Mouse (Mus musculus): ENCODE measurements around the gene Gm9844.
A peak's percentile ranks its signal among the peaks of the same experiment; 100 is the strongest.
"Not testable (repeated sequence)": the region's sequence is repeated elsewhere in the genome, so short reads cannot be mapped to it uniquely, and the experiment has no call there.

Gene Gm9844

DNA sequence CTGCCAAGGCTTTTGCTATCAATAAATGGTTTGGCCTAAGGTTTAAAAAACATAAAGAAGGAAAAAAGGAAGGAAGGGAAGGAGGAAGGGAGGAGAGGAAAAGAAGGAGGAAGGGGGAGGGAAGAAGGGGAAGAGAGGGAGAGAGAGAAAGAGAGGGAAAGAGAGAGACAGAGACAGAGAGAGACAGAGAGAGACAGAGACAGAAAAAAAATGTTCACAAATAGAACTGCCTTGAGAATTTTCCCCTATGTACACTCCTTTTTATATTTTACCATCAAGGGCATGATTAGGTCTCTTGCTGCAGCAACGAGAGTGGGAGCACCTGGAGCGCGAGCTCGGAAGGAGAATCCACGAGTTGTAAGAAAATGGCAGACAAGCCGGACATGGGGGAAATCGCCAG lies at the start of gene Gm9844:
TSS of gene Gm9844 (plus strand) at position 301 of the 400 bp plus-strand sequence.
- no peak for DNase-seq

DNA sequence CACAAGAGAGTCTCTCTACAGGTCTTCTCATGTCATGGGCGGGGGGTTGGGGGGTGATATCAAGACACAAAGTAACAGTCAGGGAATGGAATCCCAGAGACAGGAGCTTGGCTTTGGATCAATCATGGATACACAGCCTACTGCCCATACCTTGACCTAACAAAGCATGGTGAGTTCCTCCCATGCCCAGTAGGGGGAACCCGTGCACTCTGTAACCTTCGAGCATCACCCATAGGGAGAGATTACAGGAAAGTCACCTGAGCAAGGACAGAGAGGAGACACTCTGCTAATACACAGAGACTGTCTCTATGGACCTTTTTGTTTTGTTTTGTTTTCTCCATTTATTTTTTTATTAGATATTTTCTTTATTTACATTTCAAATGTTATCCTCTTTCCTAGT lies 44.5 kb upstream of the Gm9844 start:
- peak; percentile 96 for DNase-seq

DNA sequence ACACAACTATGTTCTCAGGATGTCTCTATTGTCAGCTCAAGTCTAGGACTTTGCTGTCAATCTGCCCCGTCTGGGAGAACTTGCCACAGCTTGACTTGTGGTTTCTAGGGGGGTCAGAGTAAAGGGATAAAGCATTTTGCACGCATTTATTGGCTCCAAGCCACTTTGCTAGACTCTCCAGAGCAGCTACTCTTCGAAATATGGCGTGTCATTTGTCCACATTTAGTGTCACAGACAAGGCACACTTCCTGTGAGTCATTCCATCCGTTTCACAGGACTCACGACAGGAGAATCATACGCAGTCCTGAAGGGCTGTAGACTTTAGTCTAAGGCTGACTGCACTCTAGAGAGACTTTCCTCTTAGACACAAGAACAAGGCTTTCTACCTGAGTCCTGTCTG lies 37.6 kb upstream of the Gm9844 start:
- no peak for DNase-seq

DNA sequence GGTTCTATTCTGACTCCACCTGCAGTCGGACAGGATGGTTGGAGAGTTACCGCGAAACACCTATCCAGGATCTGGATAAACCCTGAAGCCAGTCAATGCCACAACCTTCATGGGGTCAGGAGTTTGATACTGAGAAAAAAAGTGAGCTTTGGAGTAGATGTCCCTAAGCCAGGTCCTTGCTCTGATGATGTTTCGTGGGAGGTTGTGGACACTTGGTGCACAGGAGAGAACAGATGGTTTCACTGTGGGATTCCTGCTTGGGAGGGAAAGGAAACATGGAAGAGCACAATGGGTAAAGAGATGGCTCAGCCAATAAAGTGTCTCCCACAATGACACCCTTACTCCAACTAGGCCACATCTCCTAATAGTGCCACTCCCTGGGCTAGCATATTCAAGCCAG lies 34.8 kb upstream of the Gm9844 start:
- peak; percentile 89 for DNase-seq

DNA sequence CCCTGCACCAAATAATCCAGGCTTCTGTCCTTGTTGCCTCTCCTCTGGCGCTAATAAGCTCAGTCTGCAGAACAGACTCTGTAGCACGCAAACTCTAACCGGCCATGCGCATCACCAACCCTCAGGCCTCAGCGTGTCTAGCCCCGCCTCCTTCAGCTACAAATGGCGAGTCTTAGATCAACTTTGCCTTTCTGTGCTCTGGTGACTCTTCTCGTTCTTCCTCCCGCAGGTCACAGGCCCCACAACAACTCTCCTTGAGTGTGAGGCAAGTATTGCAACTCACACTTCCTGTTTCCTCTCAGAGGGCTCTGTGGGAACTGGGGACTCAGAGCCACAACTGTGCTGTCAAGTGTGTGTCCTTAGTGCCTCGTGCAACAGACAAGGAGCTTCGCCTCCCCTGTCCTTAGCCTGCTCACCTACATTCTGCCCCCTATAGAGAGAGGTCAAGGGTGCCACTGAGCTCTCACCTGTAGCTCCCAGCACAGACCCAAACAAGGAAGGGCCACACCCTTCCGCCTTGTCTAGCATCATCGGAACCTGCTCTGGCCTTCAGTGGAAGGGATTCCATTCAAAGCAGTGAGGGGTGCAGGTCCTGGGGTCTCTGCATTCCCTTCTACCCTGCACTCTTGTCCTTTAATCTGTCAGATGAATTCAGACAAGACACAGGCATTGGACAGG lies 23.1 kb upstream of the Gm9844 start:
- DNase-seq = not testable (repeated sequence)

DNA sequence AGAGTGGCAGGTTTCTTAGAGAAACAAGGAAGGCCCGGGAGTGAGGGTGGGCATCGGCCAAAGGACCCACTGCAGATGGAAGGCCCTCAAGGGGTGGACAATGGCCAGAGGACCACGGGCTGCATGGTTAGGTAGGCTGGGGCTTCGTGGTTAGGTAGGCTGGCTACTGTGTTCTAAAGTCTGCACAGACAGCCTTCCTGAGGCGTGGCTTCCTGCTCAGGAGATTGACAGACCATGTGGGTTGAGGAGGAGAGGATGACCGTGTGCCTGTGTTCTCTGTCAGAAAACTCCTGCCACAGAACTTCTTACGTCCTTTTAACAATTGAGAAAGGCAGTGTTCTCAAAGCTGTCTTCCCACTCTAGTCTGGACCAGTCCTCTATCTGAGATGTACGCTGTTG lies 22.6 kb upstream of the Gm9844 start:
- DNase-seq = no peak

DNA sequence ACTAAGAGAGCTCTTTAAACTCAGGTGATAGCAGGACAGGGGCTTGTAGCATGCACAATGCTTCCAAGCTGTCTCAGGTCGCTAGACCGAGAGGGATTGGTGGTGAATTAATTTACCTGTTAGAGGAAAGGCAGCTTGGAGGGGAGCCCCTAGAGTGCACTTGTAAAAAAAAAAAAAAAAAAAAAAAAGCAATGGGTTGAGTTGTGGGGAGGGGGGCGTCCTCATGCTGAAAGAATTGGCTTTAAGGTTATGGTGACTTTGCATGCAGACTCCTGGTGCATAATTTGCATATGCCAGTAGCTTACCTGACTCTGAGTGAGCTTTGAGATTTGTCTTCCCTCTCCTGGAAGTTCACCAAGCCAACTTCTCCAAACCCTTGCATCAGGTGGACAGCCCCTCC lies 21.7 kb upstream of the Gm9844 start:
- DNase-seq = no peak

DNA sequence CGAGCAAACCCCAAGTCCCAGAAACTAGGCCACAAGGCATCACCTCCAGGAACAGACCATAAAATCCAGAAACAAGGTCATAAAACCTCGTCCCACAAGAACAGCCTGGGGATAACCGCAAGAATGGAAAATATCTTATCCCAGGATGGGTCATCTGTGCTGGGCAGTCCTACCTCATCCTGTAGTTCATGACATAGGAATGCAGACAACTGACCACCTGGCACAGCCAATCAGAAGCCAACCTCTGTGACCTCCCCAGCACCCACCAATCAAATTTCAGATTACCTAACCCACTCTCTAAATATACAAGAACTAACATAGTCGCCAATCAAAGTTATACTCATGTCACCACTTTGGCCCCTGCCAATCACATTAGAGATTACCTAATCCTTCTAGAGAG lies 21.0 kb upstream of the Gm9844 start:
- no peak for DNase-seq

DNA sequence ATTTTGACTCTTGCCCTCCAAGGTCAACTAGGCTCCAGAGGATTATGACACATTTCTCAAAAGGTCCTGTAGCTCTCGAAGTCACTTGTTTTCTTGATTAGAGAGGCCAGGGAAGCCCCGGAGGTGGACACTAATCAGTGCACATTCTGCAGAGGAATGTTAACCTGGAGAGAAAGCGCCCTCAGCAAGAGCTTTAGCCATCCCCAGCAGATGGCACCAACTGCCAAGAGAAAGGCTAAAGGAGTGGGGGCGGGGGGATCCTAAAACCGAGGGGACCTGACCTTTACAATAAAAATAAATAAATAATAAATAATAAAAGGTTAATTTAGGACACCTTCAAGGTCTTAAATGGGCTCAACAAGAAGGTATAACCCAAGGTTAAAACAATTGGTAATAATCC lies 17.9 kb upstream of the Gm9844 start:
- no peak for DNase-seq

DNA sequence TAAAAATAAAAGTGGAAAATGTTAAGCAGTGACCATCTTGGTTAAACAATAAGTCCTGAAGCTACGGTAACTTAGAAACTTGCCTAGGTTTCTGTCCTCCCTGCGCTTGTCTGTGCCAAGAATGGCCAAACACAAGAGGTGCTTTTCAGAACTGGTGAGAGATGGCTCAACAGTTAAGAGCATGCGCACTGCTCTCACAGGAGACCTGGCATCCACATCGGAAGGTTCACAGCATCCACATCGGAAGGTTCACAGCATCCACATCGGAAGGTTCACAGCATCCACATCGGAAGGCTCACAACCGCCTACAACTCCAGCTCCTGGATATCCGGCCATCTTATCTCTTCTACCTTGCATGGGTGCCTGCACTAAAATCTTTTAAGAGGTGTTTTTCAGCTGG lies 16.8 kb upstream of the Gm9844 start:
- DNase-seq = no peak

DNA sequence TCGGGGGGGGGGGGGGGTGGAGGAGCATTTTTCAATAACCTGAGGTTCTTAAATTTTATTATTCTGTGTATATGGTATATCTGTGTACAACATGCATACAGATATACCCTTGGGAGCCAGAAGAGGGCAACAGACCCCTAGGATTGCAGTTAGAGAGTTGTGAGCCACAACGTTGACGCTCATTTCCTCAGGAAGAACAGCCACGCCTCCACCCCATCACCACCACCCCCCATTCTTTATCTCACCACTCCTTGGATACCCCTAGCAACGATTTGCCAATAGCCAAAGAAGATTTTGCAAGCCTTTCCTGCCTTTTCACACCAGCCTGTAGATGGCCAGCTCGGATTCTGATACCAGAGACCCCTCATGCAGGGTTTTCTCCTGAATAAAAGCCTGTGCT lies 16.3 kb upstream of the Gm9844 start:
- DNase-seq = no peak

DNA sequence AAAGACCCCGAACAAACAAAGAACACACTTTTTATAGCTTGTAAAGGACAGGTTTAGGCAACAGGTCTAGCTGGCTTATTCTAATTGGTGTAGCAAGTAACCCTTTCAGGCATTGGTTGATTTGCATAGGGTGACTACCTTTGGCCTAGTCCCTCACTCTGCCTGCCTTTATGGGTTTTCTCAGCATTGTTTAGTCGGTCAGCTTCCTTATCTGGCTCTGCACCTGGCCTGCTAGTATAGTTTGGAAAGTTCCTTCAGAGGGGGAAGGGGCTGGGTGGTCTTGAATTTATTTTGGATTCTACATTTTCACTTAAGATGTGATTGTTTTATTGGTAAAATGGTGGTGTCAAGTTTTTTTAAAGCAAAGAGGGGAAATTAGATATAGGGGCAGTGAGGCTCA lies 15.4 kb upstream of the Gm9844 start:
- not testable (repeated sequence) for DNase-seq

DNA sequence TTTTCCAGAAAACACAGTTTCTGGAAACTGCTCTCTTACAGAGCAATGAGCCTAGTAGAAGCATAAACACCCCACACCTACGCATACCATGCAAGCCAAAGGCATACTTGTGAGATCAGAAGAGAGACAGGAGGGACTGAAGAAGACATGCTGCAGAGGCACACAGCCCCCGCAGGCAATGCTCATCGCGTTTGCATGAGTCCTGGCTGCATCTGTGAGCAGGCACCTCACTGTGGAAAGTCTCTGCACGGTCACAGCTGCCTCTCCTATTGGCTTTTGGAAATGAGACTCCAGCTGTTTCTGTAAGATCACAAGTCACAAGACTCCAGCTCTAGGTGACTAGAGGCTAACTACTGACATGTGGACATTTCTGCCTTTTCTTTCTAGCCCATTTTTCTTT lies 11.9 kb upstream of the Gm9844 start:
- no peak for DNase-seq

DNA sequence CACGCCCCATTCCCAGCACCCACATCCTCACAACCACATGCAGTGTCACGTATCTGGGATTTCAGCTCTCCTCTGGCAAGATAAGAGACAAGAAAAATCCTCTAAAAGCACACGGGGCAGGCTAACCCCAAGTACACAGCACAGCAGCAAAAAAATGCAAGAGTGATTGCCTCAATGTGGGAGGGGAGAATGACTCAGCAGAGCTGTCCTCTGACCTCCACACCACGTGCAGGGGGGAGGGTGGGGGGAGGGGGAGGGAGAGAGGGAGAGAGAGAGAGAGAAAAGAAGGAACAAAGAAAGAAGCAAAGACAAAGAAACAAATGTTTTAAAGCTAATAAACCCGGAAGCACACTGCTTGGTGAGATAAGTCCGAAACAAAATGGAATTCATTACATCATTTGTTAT lies 11.1 kb upstream of the Gm9844 start:
- no peak for DNase-seq

DNA sequence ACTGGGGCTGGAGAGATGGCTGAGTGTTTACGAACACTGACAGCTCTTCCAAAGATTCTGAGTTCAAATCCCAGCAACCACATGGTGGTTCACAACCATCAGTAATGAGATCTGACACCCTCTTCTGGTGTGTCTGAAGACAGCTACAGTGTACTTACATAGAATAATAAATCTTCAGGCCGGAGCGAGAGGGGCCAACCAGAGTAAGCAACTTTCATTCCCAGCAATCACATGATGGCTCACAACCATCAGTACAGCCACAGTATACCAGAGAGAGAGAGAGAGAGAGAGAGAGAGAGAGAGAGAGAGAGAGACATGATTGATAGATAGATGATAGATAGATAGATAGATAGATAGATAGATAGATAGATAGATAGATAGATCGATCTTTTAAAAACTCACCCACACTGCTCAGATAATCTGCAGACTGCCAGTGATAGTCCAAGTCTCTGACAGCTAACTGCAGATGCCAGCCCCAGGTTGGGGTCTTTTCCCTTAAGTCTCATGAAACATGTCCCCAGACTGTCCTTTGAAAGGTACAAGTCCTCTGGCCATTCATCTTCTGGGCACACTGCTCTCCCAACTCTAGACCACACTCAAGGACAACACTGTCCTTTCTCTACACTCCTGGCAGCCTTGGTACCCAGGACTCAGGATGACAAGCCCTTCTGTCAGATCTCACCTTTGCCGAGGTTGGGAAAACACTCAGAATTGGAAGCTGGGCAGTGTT lies 10.3 kb upstream of the Gm9844 start:
- DNase-seq = no peak

DNA sequence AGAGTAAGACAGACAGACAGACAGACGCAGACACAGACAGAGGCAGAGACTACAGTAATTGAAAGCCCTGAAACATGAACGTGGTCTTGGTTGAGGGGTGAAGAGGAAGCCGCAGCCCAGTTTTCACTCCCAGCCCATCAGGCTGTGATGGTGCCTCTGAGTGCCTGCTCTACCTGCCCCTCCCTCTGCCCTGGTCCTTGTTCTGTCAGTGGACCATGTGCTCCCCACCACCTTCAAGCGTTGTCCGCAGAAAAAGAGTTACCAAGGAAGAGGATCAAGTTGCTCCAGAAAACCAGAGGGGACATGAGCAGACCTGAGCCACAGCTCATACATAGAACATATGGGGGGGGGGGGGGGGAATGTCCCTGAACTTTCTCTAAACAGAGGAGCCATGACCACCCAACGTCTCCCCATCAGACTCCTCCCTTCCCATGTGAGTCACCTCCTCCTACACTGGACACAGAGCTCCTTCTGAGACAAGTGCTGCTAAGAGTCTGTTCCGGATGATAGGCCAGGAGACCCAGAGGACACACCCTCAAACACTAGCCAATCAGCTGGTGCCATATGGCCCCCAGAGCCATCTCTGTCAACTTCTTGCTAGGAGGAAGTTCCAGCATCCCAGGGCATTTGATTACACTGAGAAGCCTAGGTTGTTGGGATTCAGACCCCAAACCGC lies 9.3 kb upstream of the Gm9844 start:
- no peak for DNase-seq

DNA sequence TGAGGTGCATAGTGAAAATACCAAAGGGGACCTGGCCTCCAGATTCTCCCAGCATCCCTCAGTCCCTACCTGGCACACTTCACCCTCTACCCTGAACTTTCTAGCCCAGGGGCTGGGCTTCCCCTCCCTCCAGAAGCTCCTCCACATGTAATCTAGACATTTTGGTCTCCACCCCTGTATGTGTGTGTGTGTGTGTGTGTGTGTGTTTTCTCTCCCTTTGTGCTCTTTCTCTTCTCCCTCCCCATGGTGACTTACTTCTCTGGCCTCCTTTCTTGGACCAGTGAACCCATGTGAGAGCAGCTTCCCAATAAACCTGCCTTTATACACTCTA lies 8.8 kb upstream of the Gm9844 start:
- no peak for DNase-seq

DNA sequence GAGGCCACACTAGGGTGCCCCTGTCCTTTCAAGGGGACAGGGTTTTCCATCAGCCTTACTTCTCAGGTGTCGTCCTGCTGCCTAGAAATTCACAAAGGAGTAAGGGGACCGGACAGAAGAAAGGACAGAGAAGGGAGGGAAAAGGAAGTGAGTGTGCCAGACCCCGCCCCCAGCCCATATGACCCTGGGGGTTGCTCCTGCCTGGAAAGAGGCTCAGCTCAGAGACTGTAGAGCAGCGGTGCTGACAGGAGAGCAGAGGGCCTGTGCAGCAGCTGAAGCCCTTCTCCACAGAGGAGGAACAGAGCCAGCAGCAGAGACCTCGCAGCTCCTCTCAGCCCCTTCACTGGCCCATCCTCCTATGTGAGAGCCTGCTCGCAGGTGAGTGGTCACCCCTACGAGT lies 8.3 kb upstream of the Gm9844 start:
- no peak for DNase-seq

DNA sequence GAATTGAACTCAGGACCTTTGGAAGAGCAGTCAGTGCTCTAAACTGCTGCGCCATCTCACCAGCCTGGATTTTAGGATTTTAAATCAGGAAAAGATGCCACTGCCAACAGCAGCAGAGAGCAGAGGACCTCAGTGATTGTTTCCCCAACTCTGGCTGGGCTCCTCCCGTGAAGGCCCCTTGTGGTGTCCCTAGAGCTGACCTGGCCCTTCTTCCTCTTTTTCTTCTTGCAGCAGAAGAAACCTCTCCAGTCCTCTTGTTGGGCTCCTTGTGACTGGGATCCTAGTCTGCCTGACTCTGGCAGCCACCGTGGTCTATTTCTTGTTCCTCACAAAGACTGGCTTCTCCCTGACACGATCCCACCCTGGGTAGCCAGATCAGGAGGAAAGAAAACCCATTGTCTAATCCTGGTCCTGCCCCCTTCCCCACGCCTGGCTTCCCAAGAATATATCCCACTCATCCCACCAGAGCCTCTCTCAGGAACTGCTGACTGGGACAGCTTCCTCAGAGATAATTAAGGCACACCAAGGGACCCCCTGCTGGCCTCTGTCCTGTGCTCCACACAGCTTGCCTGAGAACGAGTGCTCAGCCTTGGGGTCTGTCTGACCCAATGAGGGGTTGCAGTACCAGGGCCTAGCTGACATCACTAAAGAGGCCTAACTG lies 5.4 kb upstream of the Gm9844 start:
- no peak for DNase-seq

DNA sequence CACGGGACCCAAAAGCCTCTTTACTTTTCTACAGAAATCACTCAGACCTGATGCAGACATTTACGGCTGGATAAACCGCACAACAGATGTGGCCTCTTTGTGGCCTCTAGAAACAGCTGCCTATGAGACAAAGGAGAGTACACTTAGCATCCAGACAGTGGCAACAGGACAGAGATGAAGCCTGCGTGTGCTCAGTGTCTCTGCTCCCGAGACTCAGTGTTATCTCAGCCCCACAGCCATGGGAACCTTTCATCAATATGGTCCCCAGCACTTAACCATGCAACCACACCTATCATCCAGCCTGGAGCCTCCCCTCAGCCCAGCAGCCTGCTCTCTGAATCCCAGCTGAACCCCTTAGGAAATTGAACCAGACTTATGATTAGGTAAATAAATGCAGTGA lies 2.8 kb upstream of the Gm9844 start:
- no peak for DNase-seq

DNA sequence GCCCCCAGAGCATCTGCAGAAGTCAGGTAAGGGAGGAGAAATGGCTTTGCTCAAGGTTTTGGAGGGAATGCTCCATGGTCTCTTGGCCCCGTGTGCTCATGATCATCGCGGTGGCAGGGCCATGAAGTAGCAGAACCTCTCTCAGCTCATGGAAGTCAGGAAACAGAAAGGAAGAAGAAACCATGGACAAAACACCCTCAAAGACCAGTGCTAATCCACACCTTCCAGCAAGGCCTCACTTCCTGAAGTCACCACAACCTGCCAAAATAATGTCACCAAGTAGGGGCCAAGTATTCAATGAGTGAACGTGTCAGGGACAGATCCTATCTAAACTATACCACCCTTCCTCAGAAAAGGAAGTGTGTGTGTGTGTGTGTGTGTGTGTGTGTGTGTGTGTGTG lies 840 bp downstream of the Gm9844 start:
- DNase-seq = no peak

DNA sequence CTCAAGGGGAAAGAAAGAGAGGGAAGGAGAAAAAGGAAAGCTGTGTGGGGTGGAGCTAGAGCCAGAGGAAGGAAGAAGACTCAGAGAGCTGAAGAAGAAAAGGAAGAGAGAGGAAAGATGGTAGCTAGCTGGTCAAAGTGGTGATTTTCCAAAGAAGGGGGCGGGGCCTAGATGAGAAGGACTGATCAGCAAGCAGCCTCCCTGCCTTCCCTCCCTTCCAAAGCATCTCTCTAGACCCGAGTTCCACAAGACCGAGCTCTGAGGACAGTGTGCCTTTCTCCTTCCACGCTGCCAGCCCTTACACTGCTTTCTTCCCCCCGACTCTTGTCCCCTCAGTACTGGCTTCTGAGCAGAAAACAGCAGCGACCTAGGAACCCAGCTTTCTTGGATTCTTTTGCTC lies 2.1 kb downstream of the Gm9844 start:
- DNase-seq = no peak

DNA sequence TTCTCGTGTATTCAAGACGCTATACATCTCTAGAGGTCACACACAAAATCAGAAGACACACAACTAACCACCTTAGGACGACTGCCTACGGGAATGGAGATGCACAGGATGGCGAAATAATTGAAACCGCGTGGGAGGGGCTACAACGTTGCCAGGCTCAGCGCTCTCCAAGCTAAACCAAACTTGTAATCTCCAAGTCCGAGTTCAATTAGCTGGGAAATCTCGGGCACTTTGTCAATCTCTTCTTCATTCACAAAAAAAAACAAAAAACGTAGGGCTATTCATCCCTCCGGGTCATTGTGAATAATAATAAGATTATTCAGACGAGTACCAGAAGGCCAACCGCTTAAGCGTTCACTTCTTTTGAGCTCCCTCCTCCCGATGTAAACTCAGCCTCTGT lies 7.1 kb downstream of the Gm9844 start:
- DNase-seq = no peak
